ENCODE assay signal across 27 mouse cellular contexts in genomic region chr1:133650288-133651055, GRCm38 (mm10). TPM values are rescaled to one million over a fixed set of nuclear protein-coding genes. Genes with fewer than 3 reads are reported as not detected.
DNase-seq lines count a peak whose midpoint lies in the region; ATAC-seq lines count a peak whose summit lies in the region.
"Had no signal": no experiment of that assay in that cellular context is flagged by ENCODE, and none has a peak within 500 bp of the region (broad histone marks: within the 10 kb centered on the region; RNA-seq: fewer than 3 reads in every experiment).

No protein-coding gene starts in this region.

- H3K27ac ChIP-seq in liver, embryonic 13.5 days = peak overlapping the region; percentile 9; the same call in 1 of the 2 replicates
- no peak overlapping the region for H3K27ac ChIP-seq in liver, embryonic 12.5 days
- H3K27ac ChIP-seq: embryonic facial prominence, embryonic 15.5 days; forebrain, embryonic 10.5 days; gastrocnemius, adult 2 months; heart, embryonic 10.5 days; hindbrain, embryonic 12.5 days had no signal

- DNase-seq in heart, adult 11 months = peak; percentile 71
- no peak for DNase-seq in heart, adult 9 months (ENCODE audit: low spot score in 2 of 2)
- DNase-seq in liver, embryonic 13.5 days = no peak
- DNase-seq in induced T-regulatory cell, adult 2 months (ENCODE audit: low read depth) = peak; percentile 67
- no peak for DNase-seq in cerebellum, adult 8-10 months
- no peak for DNase-seq in cerebellum, adult 9-11 months
- DNase-seq: adrenal gland, postnatal 25 days; B cell, adult 2 months; cerebellum, adult 18-20 months; cerebellum, postnatal 14 days; embryo, embryonic 11 days; gastrocnemius, adult 2 months; gastrocnemius, postnatal 25 days; heart, postnatal 10 days; heart, postnatal 4 days; kidney, adult 18-20 months had no signal

- ATAC-seq in liver, embryonic 13.5 days (ENCODE audit: low read depth) = no peak
- no peak for ATAC-seq in liver, embryonic 12.5 days
- ATAC-seq: forebrain, embryonic 14.5 days; hindbrain, embryonic 16.5 days had no signal

- no peak overlapping the region for H3K4me2 ChIP-seq in liver, embryonic 13.5 days
- no peak overlapping the region for H3K4me2 ChIP-seq in liver, embryonic 12.5 days
- H3K4me2 ChIP-seq: embryonic facial prominence, embryonic 15.5 days; hindbrain, embryonic 12.5 days had no signal

- H3K9me3 ChIP-seq in liver, embryonic 13.5 days (replicated peaks) = no peaks in the 10 kb centered on the region
- H3K9me3 ChIP-seq in liver, embryonic 12.5 days (replicated peaks) = no peaks in the 10 kb centered on the region
- H3K9me3 ChIP-seq: embryonic facial prominence, embryonic 15.5 days; forebrain, embryonic 10.5 days; G1E; heart, embryonic 10.5 days; hindbrain, embryonic 12.5 days had no signal

- H3K27me3 ChIP-seq in liver, embryonic 13.5 days = no peaks in the 10 kb centered on the region
- H3K27me3 ChIP-seq in liver, embryonic 12.5 days (replicated peaks) = no peaks in the 10 kb centered on the region
- H3K27me3 ChIP-seq: embryonic facial prominence, embryonic 15.5 days; hindbrain, embryonic 12.5 days had no signal

- WGBS in liver, embryonic 13.5 days (ENCODE audit: insufficient replicate concordance) = 80% methylated on average over 7 of the region's 7 CpGs
- WGBS in liver, embryonic 12.5 days (ENCODE audit: insufficient replicate concordance) = 84% methylated on average over 7 of the region's 7 CpGs

- H3K4me1 ChIP-seq in liver, embryonic 13.5 days (replicated peaks) = peaks cover 16% of the 10 kb centered on the region
- H3K4me1 ChIP-seq in liver, embryonic 12.5 days = peaks cover 22% of the 10 kb centered on the region; the same call in 1 of the 2 replicates
- H3K4me1 ChIP-seq: embryonic facial prominence, embryonic 15.5 days; forebrain, embryonic 10.5 days; heart, embryonic 10.5 days had no signal

- H3K4me3 ChIP-seq in liver, embryonic 13.5 days (replicated peaks) = no peak overlapping the region
- no peak overlapping the region for H3K4me3 ChIP-seq in liver, embryonic 12.5 days
- H3K4me3 ChIP-seq: embryonic facial prominence, embryonic 15.5 days; erythroblast, embryonic 14.5 days; forebrain, embryonic 10.5 days; gastrocnemius, adult 2 months; heart, embryonic 10.5 days; hindbrain, embryonic 12.5 days had no signal

- H3K9ac ChIP-seq in liver, embryonic 13.5 days = no peak overlapping the region
- no peak overlapping the region for H3K9ac ChIP-seq in liver, embryonic 12.5 days
- H3K9ac ChIP-seq: embryonic facial prominence, embryonic 15.5 days; hindbrain, embryonic 12.5 days had no signal

- peaks cover 51% of the 10 kb centered on the region for H3K36me3 ChIP-seq in liver, embryonic 13.5 days
- peaks cover 69% of the 10 kb centered on the region for H3K36me3 ChIP-seq in liver, embryonic 12.5 days

RNA-seq across cellular contexts. Expression of gene Zbed6, which starts 10.2 kb away (rescaled TPM):
- not detected in 2 replicates for polyA plus RNA-seq in liver, embryonic 13.5 days (2015; fragmentation: Nextera tagmentation; extraction: Ambion mirVana)
- polyA plus RNA-seq in liver, embryonic 12.5 days (2016; fragmentation: Nextera tagmentation; extraction: Ambion mirVana) = not detected in 2 replicates
- polyA plus RNA-seq: embryonic facial prominence, embryonic 11.5 days; embryonic facial prominence, embryonic 15.5 days; erythroblast, embryonic 14.5 days; forebrain, embryonic 10.5 days; forebrain, embryonic 14.5 days; G1E; heart, embryonic 10.5 days; heart, embryonic 14.5 days; hindbrain, embryonic 12.5 days; hindbrain, embryonic 16.5 days had no signal

RNA-seq across cellular contexts. Expression of gene Gm38394, which starts 10.6 kb away (rescaled TPM):
- 0.97 and 1.2 TPM in 2 replicates for polyA plus RNA-seq in liver, embryonic 13.5 days (2015; fragmentation: Nextera tagmentation; extraction: Ambion mirVana)
- 2.0 and 2.2 TPM in 2 replicates for polyA plus RNA-seq in liver, embryonic 12.5 days (2016; fragmentation: Nextera tagmentation; extraction: Ambion mirVana)

RNA-seq across cellular contexts. Expression of gene Lax1, which starts 39.4 kb away (rescaled TPM):
- polyA plus RNA-seq in liver, embryonic 13.5 days (2015; fragmentation: Nextera tagmentation; extraction: Ambion mirVana) = 0.28 and 0.65 TPM in 2 replicates
- 0.61 TPM in 2 replicates for polyA plus RNA-seq in liver, embryonic 12.5 days (2016; fragmentation: Nextera tagmentation; extraction: Ambion mirVana)
- polyA plus RNA-seq: forebrain, embryonic 14.5 days; G1E; hindbrain, embryonic 16.5 days had no signal

RNA-seq across cellular contexts. Expression of gene Snrpe, which starts 40.4 kb away (rescaled TPM):
- polyA plus RNA-seq in liver, embryonic 13.5 days (2015; fragmentation: Nextera tagmentation; extraction: Ambion mirVana) = 501 and 514 TPM in 2 replicates
- polyA plus RNA-seq in liver, embryonic 12.5 days (2016; fragmentation: Nextera tagmentation; extraction: Ambion mirVana) = 511 and 534 TPM in 2 replicates

Comparison
In these comparisons a context has a peak if more than half of its experiments do, and no peak if none do; other contexts are left out.
1. DNase-seq: peak in heart, adult 11 months (single experiment) and induced T-regulatory cell, adult 2 months (single experiment); none in heart, adult 9 months (0 of 2), liver, embryonic 13.5 days (single experiment), cerebellum, adult 8-10 months (single experiment) and cerebellum, adult 9-11 months (single experiment).